Mouse (Mus musculus) cortical plate, adult 2 months (tissue): ENCODE data around the gene Frem3.

Experiments
- CTCF ChIP-seq: fragments of 200-500 bp; IDR thresholded peaks from 2 replicates; pipeline ENCODE4 v1.5.1; 2011; ENCODE audit warnings: mild to moderate bottlenecking, control low read depth, low read length; ENCODE audit not compliant: insufficient read depth; ENCODE audit errors: extremely low read depth
- POLR2A ChIP-seq: fragments of 200-500 bp; IDR thresholded peaks from 2 replicates; pipeline ENCODE4 v1.6.1; 2011; ENCODE audit warnings: mild to moderate bottlenecking, low read length, control low read depth; ENCODE audit not compliant: insufficient read depth; ENCODE audit errors: extremely low read depth

GRCm38 (mm10) chr8:80732326-80732725 lies 121.4 kb downstream of the Frem3 start:
- TF ChIP-seq CTCF (no peak), POLR2A (no peak)
